Mouse (Mus musculus) cortical plate, adult 2 months (tissue): ENCODE measurements at regions not wholly inside any gene's neighbourhood (a gene's known extent, or its start where the extent isn't known, plus 50 kb on each side); places are given as distances from the start of the nearest gene placed in this dataset.

Source experiments
- H3K27ac ChIP-seq: fragments of 200-500 bp; 2 replicates; pipeline ENCODE4 v1.5.1; 2012; ENCODE audit warnings: low read length, control low read depth, inconsistent platforms; ENCODE audit not compliant: insufficient read depth
- H3K4me1 ChIP-seq: fragments of 200-500 bp; 2 replicates; pipeline ENCODE4 v1.6.1; 2011; ENCODE audit warnings: low read length; ENCODE audit not compliant: control insufficient read depth, insufficient read depth
- H3K4me3 ChIP-seq: fragments of 200-500 bp; 2 replicates; pipeline ENCODE4 v1.5.1; 2011; ENCODE audit warnings: mild to moderate bottlenecking, low read length, control low read depth; ENCODE audit not compliant: insufficient read depth
- CTCF ChIP-seq: fragments of 200-500 bp; IDR thresholded peaks from 2 replicates; pipeline ENCODE4 v1.5.1; 2011; ENCODE audit warnings: mild to moderate bottlenecking, control low read depth, low read length; ENCODE audit not compliant: insufficient read depth; ENCODE audit errors: extremely low read depth
- POLR2A ChIP-seq: fragments of 200-500 bp; IDR thresholded peaks from 2 replicates; pipeline ENCODE4 v1.6.1; 2011; ENCODE audit warnings: mild to moderate bottlenecking, low read length, control low read depth; ENCODE audit not compliant: insufficient read depth; ENCODE audit errors: extremely low read depth

DNA sequence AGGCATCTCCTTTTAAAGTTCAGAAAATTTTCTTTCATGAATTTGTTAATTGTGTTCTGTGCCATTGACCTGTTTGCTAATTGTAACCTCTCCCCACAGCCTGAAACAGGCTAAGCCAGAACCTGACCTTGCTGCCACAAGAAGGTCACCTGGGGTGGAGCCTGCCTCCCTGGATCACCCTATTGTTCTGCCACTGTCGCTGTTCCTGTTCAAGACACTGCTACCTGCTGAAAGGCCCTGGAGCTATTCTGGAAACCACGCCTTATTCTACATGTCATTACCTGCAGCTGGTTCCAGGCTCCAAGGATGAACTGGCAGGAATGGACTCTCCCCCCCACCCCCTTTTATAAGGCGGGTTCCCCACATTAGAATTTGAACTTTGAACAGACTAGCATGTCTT, 931.0 kb upstream of the 1700009N14Rik start:
- Histone ChIP-seq H3K4me3 (no peak overlapping the region), H3K27ac (no peak overlapping the region), H3K4me1 (no peaks in the 10 kb centered on the region)
- TF ChIP-seq POLR2A (no peak), CTCF (no peak)
